Mouse (Mus musculus): ENCODE measurements at regions not wholly inside any gene's neighbourhood (a gene's known extent, or its start where the extent isn't known, plus 50 kb on each side); places are given as distances from the start of the nearest gene placed in this dataset.

DNA sequence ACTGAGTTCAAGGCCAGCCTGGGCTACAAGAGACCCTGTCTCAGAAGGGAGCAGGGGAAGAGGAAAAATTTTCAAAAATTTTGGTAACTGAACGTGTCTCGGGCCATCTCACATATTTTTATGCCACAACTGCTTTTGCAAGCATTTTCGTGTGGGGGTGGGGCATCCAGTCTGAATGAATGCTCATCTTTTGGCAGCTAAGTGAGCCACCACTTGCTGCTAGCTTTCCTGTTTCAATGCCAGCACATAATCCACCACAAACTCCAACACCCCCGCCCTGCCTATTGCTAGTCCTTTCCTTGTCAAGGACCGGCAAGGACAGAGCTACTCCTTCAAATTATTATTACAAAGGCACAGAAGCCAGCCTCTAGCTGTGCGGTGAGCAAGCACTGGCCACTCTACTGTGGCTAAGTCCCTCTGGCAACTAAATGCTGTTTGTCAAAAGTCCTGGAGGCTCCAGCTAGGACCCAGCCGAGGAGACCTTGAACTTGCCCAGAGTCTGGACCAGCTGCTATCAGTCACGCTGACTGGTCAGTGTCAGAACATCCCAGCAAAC is 148.0 kb downstream of the 2410131K14Rik start:
- TF ChIP-seq POLR2A (IDR thresholded peaks at IDR 0.05; ENCODE audit: low read depth, low read length) (no peak), CTCF (IDR thresholded peaks at IDR 0.05; ENCODE audit: borderline replicate concordance, insufficient read depth, low read length) (no peak)
